Mouse (Mus musculus) testis, adult 2 months (tissue): ENCODE data around the gene Fam240a.

Experiments
- CTCF ChIP-seq: fragments of 200-500 bp; IDR thresholded peaks from 2 replicates; pipeline ENCODE4 v1.5.1; 2012; ENCODE audit warnings: low read depth, mild to moderate bottlenecking, inconsistent platforms, low read length, moderate library complexity; ENCODE audit not compliant: control insufficient read depth, insufficient read depth, insufficient replicate concordance
- POLR2A ChIP-seq: fragments of 200-500 bp; IDR thresholded peaks from 2 replicates; pipeline ENCODE4 v1.6.1; 2012; ENCODE audit warnings: low read depth, mild to moderate bottlenecking, inconsistent platforms, low read length, moderate library complexity; ENCODE audit not compliant: control insufficient read depth

DNA sequence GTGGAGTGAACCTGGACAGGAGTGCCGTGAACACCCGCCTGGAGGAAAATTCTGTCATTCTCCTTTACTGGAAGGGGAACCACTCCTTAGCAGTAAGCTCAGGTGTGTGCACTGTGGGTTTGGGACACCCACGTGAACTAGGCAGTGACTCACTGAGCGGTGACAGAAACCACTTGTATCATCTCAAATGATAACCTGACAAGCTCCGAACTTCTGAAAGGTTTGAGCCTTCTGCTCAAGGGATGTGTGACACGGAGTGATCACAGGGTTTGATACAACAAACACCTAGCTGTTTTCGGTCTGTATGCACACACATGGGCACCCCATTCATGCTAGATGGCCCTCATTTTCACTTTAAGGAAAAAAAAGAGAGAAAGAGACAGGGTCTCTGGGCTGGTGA is at the start of gene Fam240a:
- no peak for TF ChIP-seq CTCF
- no peak for TF ChIP-seq POLR2A
